Mouse (Mus musculus) hindbrain, embryonic 15.5 days (tissue): Measurements from ENCODE around the gene Cyb5d1. TPM values are rescaled to one million over a fixed set of nuclear protein-coding genes. Genes with fewer than 3 reads are reported as not detected.

Experiments used
- ATAC-seq: fragments of 200-750 bp; cut with Nextera tagmentation; 2 replicates; pipeline ENCODE4 v1.8.0; 2017; ENCODE audit warnings: low read depth, moderate number of reproducible peaks, moderate TSS enrichment; ENCODE audit not compliant: low FRiP score
- H3K27ac ChIP-seq: fragments of 300-500 bp; sonication (generic); replicated peaks from 2 replicates; pipeline ENCODE4 v1.5.1; 2015; ENCODE audit warnings: mild to moderate bottlenecking, inconsistent platforms
- H3K27me3 ChIP-seq: fragments of 300-500 bp; sonication (generic); 2 replicates; pipeline ENCODE4 v1.6.1; 2015; ENCODE audit warnings: control low read depth, inconsistent platforms
- H3K36me3 ChIP-seq: fragments of 300-500 bp; sonication (generic); 2 replicates; pipeline ENCODE4 v1.6.1; 2015; ENCODE audit warnings: control low read depth, inconsistent platforms
- H3K4me1 ChIP-seq: fragments of 300-500 bp; sonication (generic); replicated peaks from 2 replicates; pipeline ENCODE4 v1.6.1; 2015; ENCODE audit warnings: control low read depth, inconsistent platforms
- H3K4me2 ChIP-seq: fragments of 300-500 bp; sonication (generic); 2 replicates; pipeline ENCODE4 v1.6.1; 2015; ENCODE audit warnings: moderate library complexity, mild to moderate bottlenecking, inconsistent platforms
- H3K4me3 ChIP-seq: fragments of 300-500 bp; sonication (generic); 2 replicates; pipeline ENCODE4 v1.5.1; 2015; ENCODE audit warnings: mild to moderate bottlenecking, inconsistent platforms
- H3K9ac ChIP-seq: fragments of 300-500 bp; sonication (generic); 2 replicates; pipeline ENCODE4 v1.6.1; 2015; ENCODE audit warnings: inconsistent platforms
- H3K9me3 ChIP-seq: fragments of 300-500 bp; sonication (generic); 2 replicates; pipeline ENCODE4 v1.6.1; 2016; ENCODE audit warnings: control low read depth, inconsistent platforms
- WGBS: fragments of 180-500 bp; shearing (Covaris S2); methylation state at CpG from one replicate; pipeline ENCODE4 v1.1.7; 2015; 5-methylcytosine and 5-hydroxymethylcytosine counted together
- polyA plus RNA-seq: library from polyadenylated mRNA; unstranded; fragments of >200 nt; fragmentation: Nextera tagmentation; extraction: Ambion mirVana; gene quantifications from 2 replicates; pipeline ENCODE4 v1.2.1, GENCODE M21; 2015

Cyb5d1 gene
- polyA plus RNA-seq, 1 experiment from 2014 or later = 33.5 TPM

- Histone ChIP-seq H3K36me3 (peaks cover 58% of the 10 kb centered on the region), H3K9ac (0 out of 2 replicates have a peak overlapping the region, but pooled peaks have one; percentile 1), H3K4me2 (peak overlapping the region; percentile 96; the same call in 1 of the 2 replicates)
Observed at GRCm38 (mm10) chr11:69406867-69407723, 11.7 kb upstream of the Cyb5d1 start.

DNA sequence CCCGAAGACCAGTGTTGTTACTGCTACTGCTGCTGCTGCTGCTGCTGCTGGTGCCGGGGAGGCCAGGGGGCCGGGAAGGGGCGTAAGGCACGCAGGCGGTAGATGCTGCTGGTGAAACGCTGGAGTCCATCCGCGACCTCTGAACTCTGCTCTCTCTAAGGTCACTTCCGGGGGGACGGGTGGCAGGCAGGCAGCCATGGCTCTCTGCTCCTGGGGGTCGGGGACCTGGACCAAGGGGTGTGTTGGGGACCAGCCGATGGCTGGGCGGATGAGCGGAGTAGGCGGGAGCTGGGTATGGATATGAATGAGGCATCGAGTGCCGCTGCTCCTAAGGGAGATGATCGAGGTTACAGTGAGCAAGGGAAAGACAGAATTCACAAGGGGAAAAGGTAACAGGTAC, 10.9 kb upstream of the Cyb5d1 start:
- Histone ChIP-seq H3K36me3 (peaks cover 62% of the 10 kb centered on the region), H3K4me3 (no peak overlapping the region), H3K27ac (no peak overlapping the region), H3K4me2 (no peak overlapping the region), H3K9ac (no peak overlapping the region), H3K27me3 (no peaks in the 10 kb centered on the region), H3K9me3 (no peaks in the 10 kb centered on the region), H3K4me1 (peaks cover 35% of the 10 kb centered on the region)
- WGBS = 89% methylated on average over 19 of the region's 19 CpGs
- ATAC-seq = no peak

More at GRCm38 (mm10) chr11:69406867-69407723, 11.7 kb upstream of the Cyb5d1 start:
- Histone ChIP-seq H3K4me1 (peaks cover 40% of the 10 kb centered on the region), H3K4me3 (no peak overlapping the region), H3K9me3 (no peaks in the 10 kb centered on the region), H3K27ac (0 out of 2 replicates have a peak overlapping the region, but pooled peaks have one; percentile 91), H3K27me3 (no peaks in the 10 kb centered on the region)
- WGBS = 91% methylated on average over 16 of the region's 16 CpGs
- no peak for ATAC-seq

- WGBS = 92% methylated on average over 24 of the region's 24 CpGs
- H3K27me3 ChIP-seq = no peaks in the 10 kb centered on the region
- H3K4me2 ChIP-seq = no peak overlapping the region
- H3K36me3 ChIP-seq = peaks cover 69% of the 10 kb centered on the region
- H3K9me3 ChIP-seq = no peaks in the 10 kb centered on the region
- no peak for ATAC-seq
- peaks cover 39% of the 10 kb centered on the region for H3K4me1 ChIP-seq
- H3K27ac ChIP-seq = no peak overlapping the region
- no peak overlapping the region for H3K4me3 ChIP-seq
- H3K9ac ChIP-seq = no peak overlapping the region
Observed at GRCm38 (mm10) chr11:69405397-69406200, 10.2 kb upstream of the Cyb5d1 start.

DNA sequence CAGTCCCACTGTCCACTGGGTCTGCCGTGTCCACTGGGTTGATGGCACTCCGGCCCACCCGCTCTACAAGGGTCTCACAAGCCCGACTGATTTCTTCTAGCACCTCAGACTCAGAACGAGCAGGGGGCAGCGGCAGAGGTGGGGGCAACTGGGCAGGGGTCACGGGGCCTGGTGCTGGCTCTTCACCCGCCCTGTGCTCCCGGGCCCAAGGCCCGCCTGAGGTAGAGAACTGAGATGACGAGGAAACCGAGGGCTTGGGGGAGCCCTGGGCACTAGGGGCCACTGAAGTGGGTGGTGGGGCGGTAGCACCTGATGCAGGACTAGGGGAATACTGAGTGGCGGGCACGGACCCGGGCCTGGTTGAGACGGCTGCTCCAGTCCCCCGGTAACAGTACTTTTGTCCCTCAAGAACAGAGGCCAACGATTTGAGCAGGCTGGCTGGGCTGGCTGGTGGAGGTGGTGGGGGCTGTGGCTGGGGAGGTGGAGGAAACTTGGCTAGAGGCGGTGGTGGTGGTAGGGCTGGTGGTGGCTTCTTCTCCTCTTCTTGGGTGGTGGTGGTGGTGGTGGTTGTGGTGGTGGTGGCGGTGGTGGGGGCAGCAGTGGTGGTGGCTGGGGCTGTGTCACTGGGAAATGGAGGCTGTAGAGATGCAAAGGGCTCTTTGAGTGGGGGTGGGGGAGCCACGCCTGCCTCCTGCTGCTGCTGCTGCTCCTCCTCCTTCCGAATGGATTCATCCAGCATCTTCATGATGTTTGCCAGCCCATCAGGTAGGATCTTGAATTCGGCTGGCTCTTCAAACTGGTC, 9.4 kb upstream of the Cyb5d1 start:
- no peaks in the 10 kb centered on the region for H3K27me3 ChIP-seq
- H3K36me3 ChIP-seq = peaks cover 77% of the 10 kb centered on the region
- peaks cover 38% of the 10 kb centered on the region for H3K4me1 ChIP-seq
- no peak overlapping the region for H3K9ac ChIP-seq
- 90% methylated on average over 20 of the region's 24 CpGs for WGBS
- H3K4me3 ChIP-seq = no peak overlapping the region
- H3K27ac ChIP-seq = no peak overlapping the region
- no peak overlapping the region for H3K4me2 ChIP-seq
- no peaks in the 10 kb centered on the region for H3K9me3 ChIP-seq
- ATAC-seq = no peak

- Histone ChIP-seq H3K36me3 (peaks cover 83% of the 10 kb centered on the region), H3K4me1 (peaks cover 34% of the 10 kb centered on the region), H3K27me3 (no peaks in the 10 kb centered on the region), H3K4me2 (no peak overlapping the region), H3K27ac (no peak overlapping the region), H3K4me3 (no peak overlapping the region), H3K9me3 (no peaks in the 10 kb centered on the region), H3K9ac (no peak overlapping the region)
- 93% methylated on average over 38 of the region's 38 CpGs for WGBS
- ATAC-seq = no peak
Observed at GRCm38 (mm10) chr11:69403691-69404594, 8.5 kb upstream of the Cyb5d1 start.

- Histone ChIP-seq H3K27me3 (no peaks in the 10 kb centered on the region), H3K36me3 (peaks cover 74% of the 10 kb centered on the region), H3K4me1 (peaks cover 23% of the 10 kb centered on the region), H3K4me3 (no peak overlapping the region), H3K9ac (no peak overlapping the region), H3K4me2 (no peak overlapping the region), H3K9me3 (no peaks in the 10 kb centered on the region), H3K27ac (no peak overlapping the region)
- ATAC-seq = no peak
- 88% methylated on average over 12 of the region's 12 CpGs for WGBS
Observed at GRCm38 (mm10) chr11:69401987-69402386, 6.6 kb upstream of the Cyb5d1 start.

DNA sequence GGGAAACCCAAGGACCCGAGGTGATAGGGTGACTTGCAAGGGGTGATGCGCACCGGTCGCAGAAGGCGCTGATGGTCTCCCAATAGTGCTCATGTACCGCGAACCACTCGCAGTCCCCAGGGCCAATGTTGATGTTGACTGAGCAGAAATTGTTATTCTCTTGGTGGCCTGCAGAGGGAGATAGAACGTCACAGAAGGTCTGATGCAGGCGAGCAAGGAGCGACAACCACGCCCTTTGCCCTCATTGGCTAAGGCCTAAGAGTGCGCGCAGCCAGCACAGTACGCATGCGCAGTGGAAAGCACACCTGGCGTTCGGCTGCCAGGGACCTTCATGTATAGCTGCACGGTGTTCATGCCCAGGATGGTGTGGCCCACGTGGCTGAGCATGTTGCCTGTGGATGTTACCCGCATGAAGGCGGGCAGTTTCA, 5.8 kb upstream of the Cyb5d1 start:
- ATAC-seq = peak; percentile 74
- no peak overlapping the region for H3K9ac ChIP-seq
- H3K27ac ChIP-seq = no peak overlapping the region
- no peak overlapping the region for H3K4me3 ChIP-seq
- H3K9me3 ChIP-seq = no peaks in the 10 kb centered on the region
- WGBS = 14% methylated on average over 22 of the region's 22 CpGs
- H3K4me1 ChIP-seq = peaks cover 28% of the 10 kb centered on the region
- no peaks in the 10 kb centered on the region for H3K27me3 ChIP-seq
- H3K36me3 ChIP-seq = peaks cover 67% of the 10 kb centered on the region
- no peak overlapping the region for H3K4me2 ChIP-seq

- no peak for ATAC-seq
- Histone ChIP-seq H3K27ac (no peak overlapping the region), H3K36me3 (peaks cover 57% of the 10 kb centered on the region), H3K9ac (no peak overlapping the region), H3K9me3 (no peaks in the 10 kb centered on the region), H3K4me1 (peaks cover 30% of the 10 kb centered on the region), H3K4me2 (no peak overlapping the region), H3K27me3 (no peaks in the 10 kb centered on the region), H3K4me3 (no peak overlapping the region)
- WGBS = 69% methylated on average over 25 of the region's 25 CpGs
Observed at GRCm38 (mm10) chr11:69400083-69400850, 4.8 kb upstream of the Cyb5d1 start.

DNA sequence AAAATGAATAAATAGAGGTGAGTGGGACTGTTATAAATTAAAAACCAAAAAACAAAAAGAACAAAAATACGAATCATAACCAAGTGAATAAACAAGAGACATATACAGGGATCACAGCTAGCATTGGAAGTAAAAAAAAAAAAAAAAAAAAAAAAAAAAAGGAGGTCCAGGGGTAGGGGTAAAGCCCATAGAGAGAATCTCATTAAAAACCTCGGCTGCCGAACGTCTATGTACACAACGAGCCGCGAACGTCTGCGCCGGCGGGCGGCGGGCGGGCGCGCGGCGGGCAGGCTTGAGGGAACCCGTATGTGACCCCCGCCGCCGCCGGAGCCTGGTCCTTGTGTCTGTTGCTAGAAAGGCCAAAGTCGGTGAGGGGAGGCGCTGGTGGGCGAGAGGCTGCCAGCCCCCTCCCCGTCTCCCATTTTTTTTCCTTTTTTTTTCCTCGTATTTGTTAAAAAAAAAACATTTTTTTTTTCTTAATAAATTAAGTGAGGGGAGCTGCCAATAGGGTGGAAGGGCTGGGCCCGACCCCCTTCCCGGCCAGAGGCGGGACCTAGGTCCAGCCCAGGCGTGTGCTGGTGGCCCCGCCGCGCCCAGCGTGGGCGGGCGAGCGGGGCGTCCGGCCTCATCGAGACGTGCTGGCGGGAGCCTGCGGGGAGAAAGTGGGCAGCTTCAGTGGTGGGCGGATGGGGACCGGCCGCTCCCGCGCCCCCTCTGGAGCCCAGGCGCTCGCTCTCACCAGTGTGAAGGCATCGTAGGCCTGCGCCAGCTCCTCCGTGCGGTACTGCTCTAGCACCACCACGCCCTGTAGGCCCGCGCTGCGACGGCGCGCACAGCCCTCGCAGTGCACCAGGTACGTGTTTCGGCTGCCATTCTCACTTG, 4.0 kb upstream of the Cyb5d1 start:
- H3K27ac ChIP-seq = no peak overlapping the region
- ATAC-seq = no peak
- H3K4me1 ChIP-seq = peaks cover 31% of the 10 kb centered on the region
- H3K27me3 ChIP-seq = no peaks in the 10 kb centered on the region
- WGBS = 24% methylated on average over 66 of the region's 66 CpGs
- H3K36me3 ChIP-seq = peaks cover 51% of the 10 kb centered on the region
- no peak overlapping the region for H3K9ac ChIP-seq
- no peak overlapping the region for H3K4me2 ChIP-seq
- no peak overlapping the region for H3K4me3 ChIP-seq
- H3K9me3 ChIP-seq = no peaks in the 10 kb centered on the region
